Mouse (Mus musculus): Measurements from ENCODE around the gene Tnr. TPM values are rescaled to one million over a fixed set of nuclear protein-coding genes. Genes with fewer than 3 reads are reported as not detected.

Tnr gene
- polyA plus RNA-seq, 1 experiment from 2014 or later, result 0.08 TPM

DNA sequence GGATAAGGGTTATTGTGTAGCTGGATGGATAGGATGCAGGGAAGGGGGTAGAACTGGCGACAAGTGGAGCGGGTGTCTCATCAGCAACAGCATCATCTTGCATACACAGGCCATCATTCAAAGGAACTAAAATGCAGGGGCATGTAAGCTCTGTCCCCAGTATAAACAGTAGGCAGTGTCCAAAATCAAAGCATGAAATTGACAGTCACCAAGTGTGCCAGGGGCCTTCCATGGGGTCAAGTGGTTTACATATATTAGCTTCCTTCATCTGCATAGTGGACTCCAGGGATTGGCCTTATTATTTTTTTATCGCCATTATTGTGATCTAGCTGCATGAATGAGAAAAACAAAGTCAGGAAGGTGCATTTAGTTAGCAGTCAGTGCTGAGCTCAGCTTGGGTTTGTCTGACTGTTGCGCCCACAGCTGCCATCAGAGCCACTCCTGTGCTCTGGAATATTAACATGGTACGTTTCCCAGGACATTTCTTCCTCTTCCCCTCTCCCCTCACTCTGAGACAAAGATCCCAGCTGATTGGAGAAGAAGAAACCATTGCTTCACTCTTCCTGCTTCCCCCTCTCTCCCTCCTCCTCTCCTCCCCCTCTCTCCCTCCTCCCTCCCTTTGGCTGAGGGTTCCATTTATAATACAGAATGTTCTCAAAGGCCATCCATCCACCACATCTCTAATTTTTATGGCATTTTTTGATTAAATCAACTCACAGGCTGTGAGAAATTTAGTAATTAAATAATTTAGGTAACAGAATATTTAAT lies 106.4 kb downstream of the Tnr start:
- POLR2A ChIA-PET, result no interaction called here
- in situ Hi-C loops (cut with MboI; ENCODE audit: low pct_unique_long_range_greater_than_20kb), result no loop called here
- DNase-seq (ENCODE audit: low read depth, low spot score) (no peak), ATAC-seq (no peak)
- peaks cover 12% of the 10 kb centered on the region for H3K27me3 ChIP-seq
- CTCF ChIA-PET, result no interaction called here
- no peak for TF ChIP-seq CTCF (IDR thresholded peaks at IDR 0.05)

GRCm38 (mm10) chr1:159632558-159632957 lies 109.0 kb downstream of the Tnr start:
- POLR2A ChIA-PET, result interaction anchor here (0.7 kb wide), 1 partner anchor 123 kb away, joined by 3 read pairs; no protein-coding TSS in a partner anchor
- in situ Hi-C loops (cut with MboI; ENCODE audit: low pct_unique_long_range_greater_than_20kb), result no loop called here
- H3K27me3 ChIP-seq, result peaks cover 12% of the 10 kb centered on the region
- TF ChIP-seq CTCF (IDR thresholded peaks at IDR 0.05), result no peak
- DNase-seq (ENCODE audit: low read depth, low spot score) (no peak), ATAC-seq (no peak)
- CTCF ChIA-PET, result interaction anchor here (0.8 to 1.0 kb wide), 2 partner anchors 84 to 119 kb away, joined by 3 read pairs; no protein-coding TSS in a partner anchor

DNA sequence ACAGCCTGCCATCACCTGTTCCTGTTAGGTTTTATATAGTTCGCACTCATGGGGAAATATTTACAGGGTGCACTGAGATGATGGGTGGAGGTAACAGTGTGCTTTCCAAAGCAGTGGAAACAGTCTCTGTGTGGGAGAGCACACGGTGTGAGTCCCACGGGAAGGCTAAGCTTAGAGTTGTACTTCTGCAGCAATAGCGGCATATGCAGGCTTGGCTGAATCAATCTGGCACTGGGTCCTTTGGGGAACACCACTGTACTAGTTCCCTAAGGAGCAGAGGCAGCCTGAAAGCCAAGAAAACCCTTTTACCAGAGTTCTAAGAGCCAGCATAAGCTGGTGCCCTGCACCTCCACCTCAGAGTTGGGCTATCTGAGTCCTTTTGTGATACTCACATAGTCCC lies 115.8 kb downstream of the Tnr start:
- ChIA-PET CTCF (no interaction called here), POLR2A (no interaction called here)
- no peak for TF ChIP-seq CTCF (IDR thresholded peaks at IDR 0.05)
- DNase-seq (ENCODE audit: low read depth, low spot score), result no peak
- peaks cover 15% of the 10 kb centered on the region for H3K27me3 ChIP-seq
- in situ Hi-C loops (cut with MboI; ENCODE audit: low pct_unique_long_range_greater_than_20kb), result no loop called here
- no peak for ATAC-seq

GRCm38 (mm10) chr1:159645719-159646118 lies 122.2 kb downstream of the Tnr start:
- in situ Hi-C loops (cut with MboI; ENCODE audit: low pct_unique_long_range_greater_than_20kb), result no loop called here
- ATAC-seq, result no peak
- ChIA-PET POLR2A (no interaction called here), CTCF (interaction anchor here (0.8 to 1.4 kb wide), 2 partner anchors 9 to 21 kb away, joined by 3 to 4 read pairs; no protein-coding TSS in a partner anchor)
- DNase-seq (ENCODE audit: low read depth, low spot score), result no peak
- H3K27me3 ChIP-seq, result peaks cover 31% of the 10 kb centered on the region
- TF ChIP-seq CTCF (IDR thresholded peaks at IDR 0.05), result no peak

DNA sequence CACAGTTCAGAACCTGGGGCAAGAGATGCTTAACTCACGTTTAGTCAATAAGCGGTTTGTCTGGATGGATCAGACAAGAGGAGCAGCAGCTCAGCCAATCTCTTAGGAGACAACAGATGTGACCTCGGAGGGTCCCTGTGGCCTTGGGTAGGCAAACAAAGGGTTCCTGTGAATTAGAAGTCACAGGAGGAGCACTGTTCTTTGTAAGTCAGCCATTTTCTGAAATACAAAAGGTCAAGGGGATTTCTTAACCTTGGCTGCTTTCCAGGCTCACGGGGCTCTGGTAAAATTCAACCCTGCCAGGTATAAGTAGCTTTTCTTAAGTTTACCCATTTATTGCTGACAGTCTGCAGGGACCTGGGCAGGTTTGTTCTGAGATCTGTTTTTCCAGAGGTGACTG lies 126.9 kb downstream of the Tnr start:
- in situ Hi-C loops (cut with MboI; ENCODE audit: low pct_unique_long_range_greater_than_20kb), result no loop called here
- no peak for DNase-seq (ENCODE audit: low read depth, low spot score)
- no peak for TF ChIP-seq CTCF (IDR thresholded peaks at IDR 0.05)
- POLR2A ChIA-PET, result no interaction called here
- peaks cover 29% of the 10 kb centered on the region for H3K27me3 ChIP-seq
- no peak for ATAC-seq
- CTCF ChIA-PET, result no interaction called here

- CTCF ChIA-PET, result interaction anchor here (1.1 kb wide), 1 partner anchor 23 kb away, joined by 3 read pairs; no protein-coding TSS in a partner anchor
- in situ Hi-C loops (cut with MboI; ENCODE audit: low pct_unique_long_range_greater_than_20kb), result no loop called here
- TF ChIP-seq CTCF (IDR thresholded peaks at IDR 0.05), result no peak
- H3K27me3 ChIP-seq, result peaks cover 15% of the 10 kb centered on the region
- DNase-seq (ENCODE audit: low read depth, low spot score) (no peak), ATAC-seq (no peak)
- POLR2A ChIA-PET, result no interaction called here
Measured at GRCm38 (mm10) chr1:159655241-159655640, 131.7 kb downstream of the Tnr start.

DNA sequence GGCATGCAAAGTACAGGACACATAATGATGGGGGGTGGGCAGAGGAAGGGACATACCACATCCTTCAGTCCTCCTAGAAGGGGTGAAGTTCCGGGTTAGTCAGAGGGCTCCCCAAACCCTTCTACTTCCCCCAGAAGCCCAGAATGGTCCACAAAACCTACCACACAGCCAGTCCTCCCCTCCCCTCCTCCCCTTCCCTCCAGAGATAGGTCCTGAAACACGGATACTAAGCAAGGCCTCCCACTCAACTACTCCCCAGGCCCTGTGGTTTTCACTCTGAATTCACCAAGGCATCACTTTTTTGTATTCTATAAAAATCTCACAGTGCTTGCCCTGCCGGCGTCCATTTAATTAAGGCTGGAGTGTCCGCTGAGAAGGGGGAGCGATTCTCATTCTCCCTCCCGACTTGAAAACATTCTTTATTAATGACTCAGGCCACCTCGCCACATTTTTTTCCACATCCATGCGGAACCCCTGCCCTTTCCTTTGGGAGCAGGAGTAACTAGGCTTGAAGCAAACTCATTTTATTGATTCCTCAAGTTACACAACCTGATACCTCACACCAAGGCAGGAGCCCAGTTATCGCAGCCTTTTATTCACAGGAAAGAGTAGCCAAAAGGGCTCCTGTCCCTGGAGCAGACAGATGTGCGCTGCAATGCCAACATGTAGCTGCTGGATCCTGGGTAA lies 134.4 kb downstream of the Tnr start:
- in situ Hi-C loops (cut with MboI; ENCODE audit: low pct_unique_long_range_greater_than_20kb), result no loop called here
- DNase-seq (ENCODE audit: low read depth, low spot score), result peak; percentile 33
- ChIA-PET CTCF (no interaction called here), POLR2A (interaction anchor here (0.5 kb wide), 1 partner anchor 26 kb away, joined by 3 read pairs; no protein-coding TSS in a partner anchor)
- H3K27me3 ChIP-seq, result no peaks in the 10 kb centered on the region
- peak; percentile 87 for ATAC-seq
- TF ChIP-seq CTCF (IDR thresholded peaks at IDR 0.05), result no peak

DNA sequence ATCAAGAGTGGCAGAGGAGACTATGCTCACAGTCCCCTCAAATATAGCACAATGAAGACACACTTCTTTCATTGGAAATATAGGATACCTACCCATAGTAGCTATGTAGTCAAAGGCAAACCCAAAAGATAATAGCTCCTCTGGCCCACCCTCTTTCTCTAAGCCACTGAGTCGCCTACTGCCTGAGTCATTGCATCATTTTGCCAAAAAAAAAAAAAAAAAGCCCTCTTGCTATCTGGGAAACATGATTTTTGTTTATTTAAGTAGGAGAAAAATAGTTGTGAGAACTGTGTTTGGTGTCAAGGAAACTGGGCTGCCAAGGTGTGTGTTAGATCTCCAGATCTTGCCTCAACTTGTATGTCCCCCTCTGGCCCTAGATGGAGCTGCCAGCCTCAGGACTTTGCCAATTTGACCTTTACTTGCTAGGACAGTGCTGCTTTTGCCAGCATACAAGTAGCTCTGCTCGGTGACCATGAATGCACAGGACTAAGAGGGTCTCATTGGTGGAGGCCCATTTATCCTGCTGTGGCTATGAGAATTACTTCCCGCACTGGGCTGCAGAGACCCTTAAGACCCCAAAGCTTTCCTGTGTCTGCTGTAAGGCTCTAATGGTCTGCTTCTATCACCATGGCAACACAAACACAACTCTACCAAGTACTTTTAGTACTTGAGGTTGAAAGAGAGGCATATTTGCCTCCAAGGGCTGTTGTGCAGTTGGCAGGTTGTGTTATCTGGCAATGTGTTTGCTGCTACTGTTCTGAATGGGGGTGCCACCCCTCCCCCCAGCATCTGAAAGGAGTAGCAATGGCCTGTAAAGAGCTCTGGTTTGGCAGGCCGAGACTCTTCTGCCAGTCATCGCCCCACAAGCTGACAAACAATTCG lies 137.3 kb downstream of the Tnr start:
- TF ChIP-seq CTCF (IDR thresholded peaks at IDR 0.05), result no peak
- peaks cover 4% of the 10 kb centered on the region for H3K27me3 ChIP-seq
- in situ Hi-C loops (cut with MboI; ENCODE audit: low pct_unique_long_range_greater_than_20kb), result no loop called here
- ATAC-seq, result no peak
- ChIA-PET CTCF (interaction anchor here (1.4 kb wide), 1 partner anchor 9 kb away, joined by 3 read pairs; no protein-coding TSS in a partner anchor), POLR2A (no interaction called here)
- DNase-seq (ENCODE audit: low read depth, low spot score), result no peak

DNA sequence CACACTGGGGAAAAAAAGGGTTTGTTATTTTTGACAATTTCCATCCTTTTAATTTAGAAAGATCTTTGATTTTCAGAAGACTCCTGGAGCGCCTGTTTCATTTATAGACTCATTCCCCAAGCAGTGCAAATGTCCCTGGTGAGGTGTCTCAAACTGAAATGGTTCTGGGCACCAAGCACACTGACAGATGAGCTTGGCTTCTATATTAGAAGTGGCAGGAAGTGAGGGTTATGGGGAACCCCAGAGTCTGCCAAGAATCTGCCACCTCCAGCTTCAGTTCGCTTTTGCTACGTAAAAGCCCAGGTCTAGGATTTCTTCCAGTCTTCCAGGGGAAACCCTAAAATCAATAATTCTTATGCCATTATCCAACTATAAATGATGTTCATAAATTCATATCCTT lies 140.9 kb downstream of the Tnr start:
- CTCF ChIA-PET, result no interaction called here
- peaks cover 4% of the 10 kb centered on the region for H3K27me3 ChIP-seq
- TF ChIP-seq CTCF (IDR thresholded peaks at IDR 0.05), result no peak
- in situ Hi-C loops (cut with MboI; ENCODE audit: low pct_unique_long_range_greater_than_20kb), result no loop called here
- ATAC-seq (no peak), DNase-seq (ENCODE audit: low read depth, low spot score) (no peak)
- POLR2A ChIA-PET, result no interaction called here

GRCm38 (mm10) chr1:159664945-159665344 lies 141.4 kb downstream of the Tnr start:
- in situ Hi-C loops (cut with MboI; ENCODE audit: low pct_unique_long_range_greater_than_20kb), result no loop called here
- POLR2A ChIA-PET, result interaction anchor here (0.6 kb wide), 1 partner anchor 94 kb away, joined by 4 read pairs; no protein-coding TSS in a partner anchor
- CTCF ChIA-PET, result no interaction called here
- no peak for DNase-seq (ENCODE audit: low read depth, low spot score)
- H3K27me3 ChIP-seq, result peaks cover 4% of the 10 kb centered on the region
- no peak for TF ChIP-seq CTCF (IDR thresholded peaks at IDR 0.05)
- no peak for ATAC-seq
